Mouse (Mus musculus) limb, embryonic 10.5 days (tissue): ENCODE results near the gene Ttll11. TPM values are rescaled to one million over a fixed set of nuclear protein-coding genes. Genes with fewer than 3 reads are reported as not detected.

ENCODE experiments used
- DNase-seq: peaks from one replicate; pipeline ENCODE4 v3.0.0-alpha.2; 2017; ENCODE audit warnings: low spot score
- H3K27ac ChIP-seq: fragments of 300-500 bp; sonication (generic); 2 replicates; pipeline ENCODE4 v1.5.1; 2016; ENCODE audit warnings: mild to moderate bottlenecking
- H3K27me3 ChIP-seq: fragments of 300-500 bp; sonication (generic); 2 replicates; pipeline ENCODE4 v1.6.1; 2016; ENCODE audit warnings: low read depth, mild to moderate bottlenecking; ENCODE audit not compliant: poor library complexity, severe bottlenecking
- H3K36me3 ChIP-seq: fragments of 300-500 bp; sonication (generic); 2 replicates; pipeline ENCODE4 v1.6.1; 2016; ENCODE audit warnings: mild to moderate bottlenecking, moderate library complexity
- H3K4me1 ChIP-seq: fragments of 300-500 bp; sonication (generic); 2 replicates; pipeline ENCODE4 v1.6.1; 2016
- H3K4me3 ChIP-seq: fragments of 300-500 bp; sonication (generic); 2 replicates; pipeline ENCODE4 v1.5.1; 2016; ENCODE audit warnings: mild to moderate bottlenecking, moderate library complexity
- H3K9me3 ChIP-seq: fragments of 300-500 bp; sonication (generic); replicated peaks from 2 replicates; pipeline ENCODE4 v1.6.1; 2016; ENCODE audit warnings: mild to moderate bottlenecking
- WGBS: fragments of 180-500 bp; shearing (Covaris S2); methylation state at CpG from one replicate; pipeline ENCODE4 v1.1.7; 2016; 5-methylcytosine and 5-hydroxymethylcytosine counted together
- polyA plus RNA-seq: library from polyadenylated mRNA; unstranded; fragments of >200 nt; fragmentation: Nextera tagmentation; extraction: Ambion mirVana; gene quantifications from 2 replicates; pipeline ENCODE4 v1.2.1, GENCODE M21; 2016

Gene Ttll11
- polyA plus RNA-seq, 1 experiment from 2014 or later: 0.65 TPM

- DNase-seq: peak; percentile 61
- Histone ChIP-seq H3K4me1 (peaks cover 28% of the 10 kb centered on the region), H3K36me3 (peaks cover 79% of the 10 kb centered on the region), H3K9me3 (no peaks in the 10 kb centered on the region), H3K27ac (peak overlapping the region; percentile 76), H3K4me3 (no peak overlapping the region), H3K27me3 (no peaks in the 10 kb centered on the region)
- 37% methylated on average over 16 of the region's 16 CpGs for WGBS
These were observed 250.3 kb downstream of the Ttll11 start for GRCm38 (mm10) chr2:35729077-35730065.

- Histone ChIP-seq H3K27me3 (no peaks in the 10 kb centered on the region), H3K27ac (peak overlapping the region; percentile 76), H3K4me3 (no peak overlapping the region), H3K4me1 (peaks cover 28% of the 10 kb centered on the region), H3K9me3 (no peaks in the 10 kb centered on the region), H3K36me3 (peaks cover 87% of the 10 kb centered on the region)
- no peak for DNase-seq
- WGBS: 43% methylated on average over 5 of the region's 5 CpGs
These were observed 251.1 kb downstream of the Ttll11 start for GRCm38 (mm10) chr2:35728633-35729032.

- no peak for DNase-seq
- no peak overlapping the region for H3K4me3 ChIP-seq
- no peaks in the 10 kb centered on the region for H3K9me3 ChIP-seq
- WGBS: 92% methylated on average over 7 of the region's 7 CpGs
- H3K4me1 ChIP-seq: peaks cover 13% of the 10 kb centered on the region
- no peak overlapping the region for H3K27ac ChIP-seq
- H3K36me3 ChIP-seq: peaks cover 100% of the 10 kb centered on the region
- H3K27me3 ChIP-seq: no peaks in the 10 kb centered on the region
These were observed 256.0 kb downstream of the Ttll11 start for GRCm38 (mm10) chr2:35723691-35724090.

- WGBS: 99% methylated on average over 6 of the region's 6 CpGs
These were observed 256.4 kb downstream of the Ttll11 start for GRCm38 (mm10) chr2:35723267-35723666.

GRCm38 (mm10) chr2:35722821-35723220 is 256.9 kb downstream of the Ttll11 start:
- H3K36me3 ChIP-seq: peaks cover 100% of the 10 kb centered on the region
- no peak overlapping the region for H3K4me3 ChIP-seq
- no peaks in the 10 kb centered on the region for H3K27me3 ChIP-seq
- H3K27ac ChIP-seq: no peak overlapping the region
- H3K4me1 ChIP-seq: peaks cover 4% of the 10 kb centered on the region
- no peaks in the 10 kb centered on the region for H3K9me3 ChIP-seq
- DNase-seq: no peak
- 92% methylated on average over 9 of the region's 9 CpGs for WGBS

More at GRCm38 (mm10) chr2:35723267-35723666, 256.4 kb downstream of the Ttll11 start:
- Histone ChIP-seq H3K9me3 (no peaks in the 10 kb centered on the region), H3K4me1 (peaks cover 9% of the 10 kb centered on the region), H3K27me3 (no peaks in the 10 kb centered on the region), H3K4me3 (no peak overlapping the region), H3K27ac (no peak overlapping the region), H3K36me3 (peaks cover 100% of the 10 kb centered on the region)
- DNase-seq: no peak

GRCm38 (mm10) chr2:35720956-35721355 is 258.8 kb downstream of the Ttll11 start:
- no peaks in the 10 kb centered on the region for H3K4me1 ChIP-seq
- H3K9me3 ChIP-seq: no peaks in the 10 kb centered on the region
- H3K4me3 ChIP-seq: no peak overlapping the region
- 93% methylated on average over 9 of the region's 9 CpGs for whole genome bisulfite sequencing
- H3K27me3 ChIP-seq: no peaks in the 10 kb centered on the region
- H3K27ac ChIP-seq: no peak overlapping the region
- no peak for DNase-seq
- peaks cover 100% of the 10 kb centered on the region for H3K36me3 ChIP-seq

- peaks cover 100% of the 10 kb centered on the region for H3K36me3 ChIP-seq
- no peaks in the 10 kb centered on the region for H3K27me3 ChIP-seq
- no peak for DNase-seq
- H3K4me3 ChIP-seq: no peak overlapping the region
- 91% methylated on average over 13 of the region's 13 CpGs for WGBS
- H3K9me3 ChIP-seq: no peaks in the 10 kb centered on the region
- no peak overlapping the region for H3K27ac ChIP-seq
- H3K4me1 ChIP-seq: no peaks in the 10 kb centered on the region
These were observed 259.2 kb downstream of the Ttll11 start for GRCm38 (mm10) chr2:35720550-35720949.

GRCm38 (mm10) chr2:35720104-35720503 is 259.6 kb downstream of the Ttll11 start:
- Histone ChIP-seq H3K27ac (no peak overlapping the region), H3K4me1 (no peaks in the 10 kb centered on the region), H3K27me3 (no peaks in the 10 kb centered on the region), H3K9me3 (no peaks in the 10 kb centered on the region), H3K36me3 (peaks cover 100% of the 10 kb centered on the region), H3K4me3 (no peak overlapping the region)
- DNase-seq: no peak
- WGBS: 97% methylated on average over 12 of the region's 12 CpGs

- H3K27me3 ChIP-seq: no peaks in the 10 kb centered on the region
- no peak overlapping the region for H3K4me3 ChIP-seq
- H3K9me3 ChIP-seq: no peaks in the 10 kb centered on the region
- peaks cover 100% of the 10 kb centered on the region for H3K36me3 ChIP-seq
- no peaks in the 10 kb centered on the region for H3K4me1 ChIP-seq
- DNase-seq: no peak
- 92% methylated on average over 12 of the region's 12 CpGs for WGBS
- H3K27ac ChIP-seq: no peak overlapping the region
These were observed 260.3 kb downstream of the Ttll11 start for GRCm38 (mm10) chr2:35719230-35720005.

GRCm38 (mm10) chr2:35718662-35719061 is 261.1 kb downstream of the Ttll11 start:
- Histone ChIP-seq H3K27me3 (no peaks in the 10 kb centered on the region), H3K9me3 (no peaks in the 10 kb centered on the region), H3K4me3 (no peak overlapping the region), H3K36me3 (peaks cover 100% of the 10 kb centered on the region), H3K27ac (no peak overlapping the region), H3K4me1 (no peaks in the 10 kb centered on the region)
- no peak for DNase-seq
- WGBS: 94% methylated on average over 9 of the region's 9 CpGs

- no peak for DNase-seq
- Histone ChIP-seq H3K9me3 (no peaks in the 10 kb centered on the region), H3K27me3 (no peaks in the 10 kb centered on the region), H3K4me1 (no peaks in the 10 kb centered on the region), H3K4me3 (no peak overlapping the region), H3K36me3 (peaks cover 100% of the 10 kb centered on the region), H3K27ac (no peak overlapping the region)
- 88% methylated on average over 5 of the region's 5 CpGs for WGBS
These were observed 261.7 kb downstream of the Ttll11 start for GRCm38 (mm10) chr2:35718003-35718500.

- H3K27ac ChIP-seq: no peak overlapping the region
- no peaks in the 10 kb centered on the region for H3K9me3 ChIP-seq
- no peaks in the 10 kb centered on the region for H3K4me1 ChIP-seq
- DNase-seq: no peak
- H3K4me3 ChIP-seq: no peak overlapping the region
- no peaks in the 10 kb centered on the region for H3K27me3 ChIP-seq
- WGBS: 87% methylated on average over 1 of the region's 1 CpGs
- peaks cover 100% of the 10 kb centered on the region for H3K36me3 ChIP-seq
These were observed 263.5 kb downstream of the Ttll11 start for GRCm38 (mm10) chr2:35716175-35716574.

- H3K4me3 ChIP-seq: no peak overlapping the region
- WGBS: 92% methylated on average over 3 of the region's 3 CpGs
- no peaks in the 10 kb centered on the region for H3K9me3 ChIP-seq
- no peak for DNase-seq
- H3K4me1 ChIP-seq: no peaks in the 10 kb centered on the region
- no peak overlapping the region for H3K27ac ChIP-seq
- H3K27me3 ChIP-seq: no peaks in the 10 kb centered on the region
- H3K36me3 ChIP-seq: peaks cover 100% of the 10 kb centered on the region
These were observed 264.2 kb downstream of the Ttll11 start for GRCm38 (mm10) chr2:35715485-35715884.
